Mouse (Mus musculus) lung, postnatal 36 days (tissue): ENCODE results near the gene Slc35a2.

ENCODE experiments used
- DNase-seq: peaks from one replicate; pipeline ENCODE4 v3.0.0; 2022; ENCODE audit warnings: mixed read lengths

Gene Slc35a2

DNA sequence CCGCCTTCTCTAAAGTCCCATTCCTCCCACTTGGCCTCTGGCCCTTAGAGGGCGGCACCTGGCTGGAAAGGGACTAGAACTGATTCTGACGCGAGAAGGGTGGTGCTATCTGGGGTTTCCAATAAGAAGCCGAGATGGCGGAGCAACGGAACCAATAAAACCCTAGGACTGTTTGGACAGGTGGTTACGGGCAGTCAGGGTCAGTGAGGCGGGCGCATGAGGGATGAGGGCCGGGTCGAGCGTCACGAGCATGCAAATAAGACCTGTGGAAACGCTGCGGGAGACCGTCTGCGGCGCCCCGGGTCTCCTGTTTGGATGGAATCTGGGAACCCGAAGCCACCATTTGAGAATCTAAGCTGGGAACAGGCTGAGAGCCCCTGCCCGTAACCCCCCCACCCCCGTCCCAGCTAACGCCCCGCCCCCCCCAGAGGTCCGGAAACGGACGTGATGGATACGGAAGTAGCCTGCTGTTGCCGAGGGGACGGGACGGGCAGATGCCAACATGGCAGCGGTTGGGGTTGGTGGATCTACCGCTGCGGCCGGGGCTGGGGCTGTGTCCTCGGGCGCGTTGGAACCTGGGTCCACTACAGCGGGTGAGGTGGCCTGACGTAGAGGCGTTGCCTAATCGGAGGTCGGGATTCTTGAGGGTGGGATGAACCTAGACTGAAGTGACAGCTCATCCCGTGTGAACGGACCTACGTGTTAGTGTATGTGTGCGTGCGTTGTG, at the start of gene Slc35a2:
Gene Slc35a2 (plus strand): TSS at position 188 of the 727 bp plus-strand sequence.
- peak; percentile 95 for DNase-seq

DNA sequence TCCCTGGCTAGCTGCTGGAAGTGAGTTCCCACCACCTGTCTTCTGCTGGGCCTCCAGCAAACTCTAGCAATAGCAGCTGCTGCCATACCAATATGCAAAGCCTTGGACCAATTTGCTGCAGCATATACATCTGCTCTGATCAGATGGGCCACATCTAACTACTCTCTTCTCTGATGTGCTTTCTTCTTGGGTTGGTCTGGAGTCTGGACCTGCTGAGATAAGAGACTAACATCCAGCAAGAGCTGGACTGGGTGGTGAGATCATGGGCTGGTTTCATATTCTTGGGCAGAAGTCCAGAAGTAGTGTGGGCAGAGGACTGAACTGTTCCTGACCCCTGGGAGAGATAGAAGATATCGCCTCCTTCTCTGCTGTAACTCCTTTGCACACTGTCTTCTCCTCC, 46.7 kb upstream of the Slc35a2 start:
- DNase-seq: no peak

DNA sequence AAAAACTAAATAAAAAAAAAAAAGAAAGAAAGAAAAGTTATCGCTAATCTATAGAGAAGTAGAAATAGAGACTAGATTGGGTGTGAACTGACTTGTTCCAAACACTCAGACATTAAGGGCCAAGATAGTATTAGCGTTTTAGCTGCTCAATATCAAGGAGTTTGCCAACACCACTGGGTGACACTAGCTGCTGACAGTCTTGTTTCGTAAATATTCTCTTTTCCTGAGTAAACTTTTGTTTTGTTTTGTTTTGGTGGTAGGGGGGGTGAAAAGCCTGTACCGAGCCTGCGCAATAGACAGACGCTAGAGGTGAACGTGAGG, 43.0 kb upstream of the Slc35a2 start:
- no peak for DNase-seq

DNA sequence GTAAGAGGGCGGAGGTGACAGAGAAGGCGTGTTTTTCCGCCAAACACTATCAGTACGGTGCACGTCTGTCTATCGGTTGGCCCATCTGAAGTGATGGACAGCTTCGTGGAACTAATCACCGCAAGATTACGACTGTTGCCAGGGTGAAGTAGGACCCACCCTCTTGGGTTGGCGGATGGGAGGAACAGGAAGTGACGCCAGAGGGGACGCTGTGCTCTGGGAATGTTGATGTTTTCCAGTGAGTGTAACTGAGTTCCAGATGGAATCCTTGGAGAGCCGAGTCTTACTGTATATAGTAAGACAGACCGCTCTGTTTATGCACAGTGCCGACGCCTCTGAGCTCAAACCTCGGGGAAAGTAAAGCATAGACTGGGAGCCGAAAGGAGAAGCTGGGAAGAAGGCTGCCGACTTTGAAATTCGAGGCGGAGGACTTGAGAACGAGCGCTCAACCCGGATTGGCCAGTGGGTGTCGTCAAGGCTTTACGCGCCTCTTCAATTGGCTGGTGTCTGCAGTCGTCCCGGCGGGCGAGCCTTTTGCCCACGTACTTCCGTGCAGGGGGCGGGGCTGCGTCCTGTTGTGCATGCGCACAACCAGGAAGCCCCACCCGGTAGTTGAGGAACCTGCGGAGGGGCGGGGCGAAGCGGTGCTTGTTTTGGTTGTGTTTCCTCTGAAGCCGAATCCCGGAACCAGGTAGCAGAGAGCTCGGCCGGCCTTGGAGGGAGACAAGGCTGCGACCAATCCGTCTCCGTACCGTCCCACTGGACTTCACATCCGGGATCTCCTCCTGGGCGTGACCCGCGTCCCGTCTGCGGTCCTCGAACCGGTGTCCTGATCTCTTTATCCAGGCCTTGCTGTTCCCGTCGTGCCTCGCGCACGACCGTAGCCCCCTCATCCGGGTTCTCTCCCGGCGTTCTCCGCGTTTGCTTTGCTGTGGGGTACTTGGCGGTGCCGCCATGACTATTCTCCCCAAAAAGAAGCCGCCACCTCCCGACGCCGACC, 42.4 kb upstream of the Slc35a2 start, which contains the start of gene Otud5:
Gene Otud5 (plus strand): TSS at position 202 of the 1,000 bp plus-strand sequence.
- peak; percentile 97 for DNase-seq

DNA sequence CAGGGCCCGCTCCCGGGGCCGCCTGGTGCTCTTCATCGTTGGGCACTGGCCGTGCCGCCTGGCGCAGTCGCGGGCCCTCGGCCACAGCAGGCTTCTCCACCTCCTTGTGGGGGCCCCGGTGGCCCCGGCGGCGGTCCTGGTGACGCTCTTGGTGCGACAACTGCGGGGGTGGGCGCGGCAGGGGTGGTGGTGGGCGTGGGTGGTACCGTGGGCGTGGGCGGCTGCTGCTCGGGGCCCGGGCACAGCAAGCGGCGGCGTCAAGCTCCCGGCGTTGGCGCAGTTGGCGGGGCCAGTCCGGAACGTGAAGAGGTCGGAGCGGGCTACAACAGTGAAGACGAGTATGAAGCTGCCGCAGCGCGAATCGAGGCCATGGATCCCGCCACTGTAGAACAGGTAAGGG, 41.5 kb upstream of the Slc35a2 start:
- DNase-seq: no peak

DNA sequence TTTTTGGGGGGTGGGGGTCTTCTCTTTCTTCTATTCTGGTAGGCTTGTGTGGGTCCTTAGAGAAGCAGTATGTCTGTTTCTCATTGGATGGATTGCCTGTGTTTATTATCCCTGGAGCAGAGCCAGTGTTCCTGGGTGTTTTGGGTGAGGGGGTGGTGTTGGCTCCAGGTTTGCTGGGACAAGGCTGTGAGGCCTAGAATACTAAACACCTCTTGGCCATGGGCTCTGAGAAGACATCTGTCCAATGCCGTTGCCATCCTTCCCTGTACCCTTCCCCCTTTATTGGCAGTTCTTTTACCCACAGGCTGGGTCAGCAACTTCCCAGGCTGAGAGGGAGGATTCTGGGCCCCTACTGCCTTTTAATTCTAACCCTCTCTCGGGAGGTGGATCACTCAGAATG, 36.0 kb upstream of the Slc35a2 start:
- DNase-seq: no peak

DNA sequence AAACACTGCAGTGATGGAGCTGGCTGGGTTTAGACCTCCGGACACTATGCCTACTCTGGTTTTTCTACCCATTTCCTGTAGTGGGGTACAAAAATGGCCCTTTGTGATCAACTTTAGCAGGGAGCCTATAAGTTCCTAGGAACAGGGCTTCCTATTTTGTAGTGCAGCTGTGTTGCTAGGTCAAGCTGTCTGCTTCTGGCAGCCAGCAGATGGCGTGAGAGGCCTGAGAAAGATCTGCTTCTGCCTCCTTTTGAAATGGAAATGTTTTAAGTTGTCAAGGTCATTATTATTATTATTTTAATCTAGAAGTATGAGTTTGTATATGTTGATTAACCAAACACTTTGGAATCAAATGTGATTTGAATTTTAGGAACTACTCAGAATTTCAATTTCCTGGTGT, 29.2 kb upstream of the Slc35a2 start:
- peak; percentile 45 for DNase-seq

DNA sequence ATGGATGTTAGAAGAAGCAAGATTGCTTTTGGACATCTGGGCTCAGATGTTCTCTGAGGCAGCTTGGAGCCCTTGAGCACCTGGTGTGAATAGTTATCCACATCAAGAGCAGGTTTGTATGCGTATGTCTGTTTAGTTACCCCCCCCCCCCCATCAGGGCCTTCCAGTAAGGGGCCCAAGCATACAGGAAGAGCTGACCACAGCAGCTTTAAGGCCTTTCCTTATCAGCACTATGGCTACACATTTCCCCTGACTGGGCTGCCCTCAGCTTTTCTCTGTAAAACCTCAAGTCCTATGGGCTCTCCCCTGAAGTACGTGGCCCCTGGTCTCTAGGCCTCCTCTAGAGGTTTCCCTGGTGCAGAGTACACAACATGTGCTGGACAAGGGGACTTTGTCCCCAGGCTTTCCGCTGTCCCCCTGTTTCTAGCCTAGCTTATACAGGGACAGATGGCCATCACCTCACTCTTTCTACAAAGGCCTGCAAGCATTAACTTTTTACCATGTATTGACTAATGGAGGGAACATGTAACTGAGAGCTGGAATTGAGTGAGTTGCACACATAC, 24.6 kb upstream of the Slc35a2 start:
- DNase-seq: no peak

DNA sequence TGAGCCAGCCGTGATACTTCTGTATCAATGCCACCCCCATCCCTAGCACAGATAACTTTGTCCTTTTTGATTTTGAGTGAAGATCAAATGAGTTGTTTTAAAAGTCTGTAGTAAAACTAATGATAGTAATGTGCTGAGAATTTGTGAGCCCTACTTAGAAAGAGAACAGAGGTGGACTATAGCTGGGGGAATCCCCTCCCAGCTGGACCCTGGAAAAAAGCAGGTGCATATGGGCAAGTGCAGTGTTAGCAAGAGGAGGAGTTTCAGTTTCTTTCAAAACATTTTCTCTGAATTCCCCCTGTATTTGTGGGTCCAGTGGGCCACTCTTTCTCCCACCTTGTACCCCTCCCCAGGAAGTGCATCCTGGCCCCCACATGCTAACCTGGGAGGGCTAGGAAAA, 20.6 kb upstream of the Slc35a2 start:
- DNase-seq: no peak

DNA sequence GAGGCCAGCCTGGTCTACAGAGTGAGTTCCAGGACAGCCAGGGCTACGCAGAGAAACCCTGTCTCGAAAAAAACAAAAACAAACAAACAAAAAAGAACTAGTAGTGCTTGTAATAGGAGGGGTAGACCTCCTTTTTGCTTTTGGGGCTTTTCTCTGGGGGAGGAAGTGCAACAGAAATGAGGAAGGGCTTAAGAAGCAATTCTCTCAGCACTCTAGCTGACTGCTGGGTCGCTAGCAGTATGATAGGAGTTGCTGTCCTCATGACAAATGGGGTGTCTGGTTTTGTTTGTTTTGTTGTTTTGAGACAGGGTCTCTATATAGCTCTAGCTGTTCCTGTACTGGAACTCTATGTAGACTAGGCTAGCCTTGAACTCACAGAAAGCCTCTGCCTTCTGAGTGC, 19.3 kb upstream of the Slc35a2 start:
- no peak for DNase-seq

DNA sequence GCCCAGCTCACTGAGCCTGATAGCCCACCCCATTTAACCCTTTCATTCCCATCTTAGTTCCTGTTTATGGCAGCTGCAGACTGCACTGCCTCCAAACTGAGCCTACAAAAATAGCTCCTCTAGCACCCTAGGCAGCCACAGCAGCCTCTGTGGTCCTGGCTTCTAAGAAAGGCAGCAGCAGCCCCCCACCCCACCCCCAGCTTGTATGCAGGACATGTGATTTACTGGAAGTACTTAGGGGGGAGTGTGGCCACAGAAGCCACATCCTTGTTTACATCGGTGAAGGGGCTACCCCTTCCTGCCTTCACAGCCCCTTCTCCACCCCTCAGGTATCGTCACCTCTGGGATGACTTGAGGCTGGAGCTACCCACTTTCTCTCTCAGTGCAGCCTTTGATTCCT, 18.5 kb upstream of the Slc35a2 start:
- DNase-seq: no peak

DNA sequence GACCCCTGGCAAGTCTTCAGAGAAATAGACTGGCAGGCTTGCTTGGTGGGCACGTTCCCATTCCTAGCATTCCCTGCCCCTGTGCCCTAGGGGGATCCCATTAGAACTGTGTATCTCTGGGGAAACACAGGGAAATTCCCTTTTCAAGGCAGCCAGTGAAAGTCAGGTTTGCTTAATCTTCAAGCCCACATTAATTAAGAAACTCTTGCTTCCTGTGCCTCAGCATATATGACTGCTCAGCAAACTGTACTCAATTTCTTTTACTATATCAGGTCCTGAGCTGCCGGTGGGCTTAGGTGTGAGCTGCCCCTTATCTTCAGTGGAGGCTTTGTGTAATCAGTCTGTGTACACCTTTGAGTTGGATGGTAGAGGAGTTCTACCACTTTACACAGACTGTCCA, 18.0 kb upstream of the Slc35a2 start:
- no peak for DNase-seq

DNA sequence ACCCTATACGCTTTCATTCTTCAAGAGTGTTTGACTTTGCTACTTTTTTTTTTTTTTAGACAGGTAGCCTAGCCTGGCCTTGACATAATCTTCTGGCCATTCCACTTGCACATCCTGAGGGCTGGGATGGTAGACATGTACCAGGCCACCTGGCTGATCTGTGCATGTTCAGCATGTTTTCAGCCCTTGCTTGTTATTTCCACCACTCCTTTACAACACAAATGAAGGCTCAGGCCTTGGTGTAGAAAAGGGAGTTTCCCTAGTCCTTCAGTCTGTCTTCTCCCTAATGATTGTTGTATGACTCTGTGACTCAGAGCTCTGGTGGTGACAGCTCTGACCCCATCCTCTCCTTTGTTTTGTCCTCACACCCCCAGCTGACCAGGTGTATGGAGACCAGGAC, 16.7 kb upstream of the Slc35a2 start:
- no peak for DNase-seq

DNA sequence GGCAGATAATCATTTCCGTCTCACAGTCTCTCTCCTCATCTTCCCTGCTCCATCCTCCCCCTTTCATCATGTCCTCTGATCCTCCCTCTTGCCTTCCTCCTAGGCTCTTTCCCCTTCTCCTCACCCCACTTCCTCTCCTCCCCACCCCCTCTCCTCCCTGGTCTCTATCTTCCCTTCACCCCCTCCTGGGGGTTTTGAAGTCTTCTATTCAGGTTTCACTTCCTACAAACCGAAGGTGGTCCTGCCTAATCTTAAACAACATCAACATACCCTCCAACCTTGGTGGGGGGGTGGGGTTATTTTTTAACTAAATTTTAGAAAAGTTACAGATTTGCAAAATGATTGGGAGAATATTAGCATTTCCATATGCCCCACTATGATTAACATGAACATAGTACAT, 15.3 kb upstream of the Slc35a2 start:
- DNase-seq: no peak

DNA sequence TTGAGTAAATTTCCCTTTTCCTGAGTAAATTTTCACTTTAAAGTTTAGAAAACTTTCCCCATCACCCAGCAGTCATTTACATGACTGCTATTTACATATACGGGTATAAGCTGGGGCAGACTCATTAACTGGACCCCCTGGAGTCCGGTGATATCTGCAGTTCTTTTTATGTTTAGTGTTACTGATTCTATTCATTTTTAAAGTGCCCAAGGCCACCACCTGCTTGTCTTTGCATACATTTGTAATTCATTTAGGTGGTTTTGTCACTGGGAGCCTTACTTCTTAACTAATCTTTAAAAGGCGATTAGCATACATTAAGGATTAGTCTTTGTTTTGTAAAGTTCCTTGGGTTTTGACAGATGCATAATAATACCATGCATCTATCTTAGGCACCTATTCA, 14.0 kb upstream of the Slc35a2 start:
- DNase-seq: no peak

DNA sequence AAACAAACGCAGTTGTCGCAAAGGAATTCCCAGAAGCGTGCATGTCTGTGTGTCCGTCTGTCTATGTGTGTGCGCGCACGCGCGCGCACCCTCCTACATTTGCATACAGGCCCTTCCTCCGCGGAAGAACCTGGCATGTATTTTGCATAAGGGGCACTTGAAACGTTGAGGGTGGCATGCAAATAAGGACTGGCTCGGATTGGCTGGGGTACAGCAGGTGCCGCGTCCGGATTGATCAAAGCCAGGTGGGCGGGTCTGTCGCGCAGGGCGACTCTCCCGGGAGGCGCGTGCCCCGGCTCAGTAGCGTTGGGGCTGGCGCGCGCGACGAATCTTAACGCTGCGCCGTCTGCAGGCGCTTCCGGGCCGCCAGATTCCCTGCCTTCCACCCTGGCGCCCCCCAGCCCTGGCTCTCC, 5.8 kb upstream of the Slc35a2 start, which contains the start of gene Pim2:
Gene Pim2 (plus strand): TSS at position 256 of the 413 bp plus-strand sequence.
- peak; percentile 91 for DNase-seq

DNA sequence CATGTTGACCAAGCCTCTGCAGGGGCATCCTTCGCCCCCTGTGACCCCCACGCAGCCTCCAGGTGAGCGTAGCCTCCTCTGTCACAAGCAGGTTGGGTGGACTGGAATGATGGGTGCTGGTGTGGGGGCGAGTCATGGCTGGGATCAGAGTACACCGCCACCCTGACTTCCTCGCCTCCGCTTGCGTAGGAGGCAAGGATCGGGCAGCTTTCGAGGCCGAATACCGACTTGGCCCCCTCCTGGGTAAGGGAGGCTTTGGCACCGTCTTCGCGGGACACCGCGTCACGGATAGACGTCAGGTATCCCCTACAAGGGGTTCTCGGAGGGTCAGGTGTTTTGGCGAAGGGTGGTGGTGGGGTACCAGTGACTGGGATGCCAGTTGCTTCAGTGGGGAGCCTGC, 5.3 kb upstream of the Slc35a2 start:
- no peak for DNase-seq

DNA sequence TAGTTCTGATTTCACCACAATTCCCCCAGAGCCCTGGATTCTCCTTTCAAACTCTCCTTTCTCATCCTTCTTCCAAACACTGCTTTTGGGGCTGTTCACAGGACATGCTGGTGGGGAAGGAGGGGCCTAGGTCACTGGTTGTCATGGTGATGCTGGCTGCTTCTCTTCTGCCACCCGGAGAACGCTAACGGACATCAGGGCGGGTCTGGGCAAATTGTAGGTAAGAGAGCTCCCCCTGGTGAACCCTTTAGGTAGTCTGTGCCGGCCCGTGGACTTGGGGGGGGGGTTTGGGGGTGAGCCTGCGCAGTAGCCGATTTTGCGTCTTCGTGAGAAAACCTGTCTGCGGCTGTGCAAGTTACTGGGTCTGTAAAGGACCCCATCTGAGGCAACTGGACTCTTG, 4.0 kb upstream of the Slc35a2 start:
- peak; percentile 80 for DNase-seq

DNA sequence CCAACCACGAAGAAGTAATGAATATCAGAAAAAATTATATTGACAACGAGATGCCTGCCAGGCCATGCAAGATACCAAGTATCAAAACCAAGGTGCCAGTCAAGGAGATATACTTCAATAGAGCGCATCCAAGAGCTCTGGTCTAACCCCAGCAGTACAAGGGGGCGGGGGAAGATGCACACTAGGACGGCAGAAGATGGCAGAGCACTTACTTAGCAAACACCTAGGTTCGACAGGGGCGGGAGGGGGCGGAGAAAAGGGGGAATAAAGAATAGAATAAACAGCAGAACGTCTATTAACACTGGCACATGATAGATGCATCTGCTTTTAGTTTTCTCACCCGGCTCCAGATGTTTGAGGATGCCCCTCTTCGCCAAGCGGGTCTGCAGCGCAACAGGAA, 14.4 kb downstream of the Slc35a2 start:
- DNase-seq: no peak

DNA sequence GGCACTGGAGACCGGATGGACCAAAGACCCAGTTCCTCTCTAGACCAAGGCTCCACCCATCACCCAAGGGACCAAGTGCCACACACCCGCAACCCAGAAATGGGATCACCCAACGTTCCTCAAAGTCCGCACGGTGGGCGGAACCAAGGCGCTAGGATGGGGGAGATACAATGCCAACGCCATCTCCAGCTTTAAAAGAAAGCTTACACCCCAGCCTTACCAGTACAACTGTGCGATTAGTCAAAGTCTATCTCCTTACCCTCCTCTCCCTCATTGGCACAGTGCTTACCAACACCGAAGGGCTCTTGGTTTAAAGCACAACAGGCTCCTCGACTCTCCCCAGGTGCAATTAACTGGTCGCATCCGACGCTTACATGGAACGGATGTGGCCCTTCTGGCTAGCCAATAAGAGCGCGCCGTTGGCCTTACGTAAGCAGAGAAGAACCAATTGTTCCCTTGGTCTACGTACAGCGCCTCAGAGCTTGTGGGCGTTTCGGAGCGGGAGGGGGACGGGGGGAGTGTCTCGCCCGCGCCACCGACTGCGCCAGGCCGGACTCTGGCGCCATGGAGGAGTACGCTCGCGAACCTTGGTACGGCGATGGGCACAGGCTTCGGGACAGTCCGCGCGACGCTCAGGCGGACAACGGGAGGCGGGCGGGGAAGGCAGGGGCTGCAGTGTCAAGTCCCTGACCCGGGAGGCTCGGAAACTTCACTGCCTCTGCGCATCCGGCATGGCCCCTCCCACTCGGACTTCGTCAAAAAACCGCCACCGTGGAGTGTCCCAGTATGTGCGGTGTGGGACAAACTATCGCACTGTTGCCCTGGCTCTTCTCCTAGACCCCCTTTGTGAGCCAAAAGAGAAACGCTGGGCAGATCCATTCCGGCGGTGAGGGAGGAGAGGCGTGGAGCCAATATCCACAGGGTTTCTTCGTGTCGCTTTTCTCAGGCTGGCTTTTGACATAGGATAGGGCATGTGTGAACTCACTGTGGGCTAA, 15.3 kb downstream of the Slc35a2 start, which contains the start of the genes Pqbp1 and Timm17b:
Gene Pqbp1 (minus strand): TSS at position 390 of the 995 bp plus-strand sequence.
Gene Timm17b (plus strand): TSS at position 478 of the 995 bp plus-strand sequence.
- peak; percentile 95 for DNase-seq

DNA sequence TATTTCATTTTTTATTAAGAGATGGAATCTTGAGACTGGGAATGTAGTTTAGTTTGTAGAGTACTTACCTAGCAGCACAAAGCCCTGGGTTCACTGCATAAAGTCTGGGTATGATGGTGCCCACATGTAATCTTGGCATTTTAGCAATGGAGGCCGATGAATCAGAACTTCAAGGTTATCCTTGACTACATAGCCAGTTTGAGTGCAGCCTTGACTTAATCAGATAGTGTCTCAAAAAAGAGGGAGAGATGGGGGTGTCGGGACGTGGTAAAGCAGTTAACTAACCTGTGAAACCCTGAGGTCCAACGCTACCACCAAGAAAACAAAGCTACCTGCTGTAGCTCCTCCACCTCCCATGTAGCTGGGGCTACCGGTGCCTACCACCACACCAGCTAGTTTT, 20.6 kb downstream of the Slc35a2 start:
- DNase-seq: no peak

DNA sequence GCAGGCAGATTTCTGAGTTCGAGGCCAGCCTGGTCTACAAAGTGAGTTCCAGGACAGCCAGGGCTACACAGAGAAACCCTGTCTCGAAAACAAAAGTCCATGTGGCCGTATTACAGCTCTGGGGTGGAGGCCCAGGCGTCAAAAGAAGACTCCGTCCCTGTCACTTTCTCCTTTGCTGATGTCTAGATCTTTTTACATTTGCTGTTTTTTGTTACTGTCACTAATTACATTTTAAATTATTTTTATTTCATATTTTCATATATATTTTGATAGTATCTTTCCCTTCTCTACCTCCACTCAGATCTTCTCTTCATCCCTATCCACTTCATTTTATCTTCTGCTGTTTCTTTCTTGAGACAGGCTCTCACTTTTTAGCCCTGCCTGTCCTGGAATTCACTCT, 23.9 kb downstream of the Slc35a2 start, which contains the start of gene Gm10491:
Gene Gm10491 (minus strand): TSS at position 101 of the 400 bp plus-strand sequence.
- no peak for DNase-seq
